Mouse (Mus musculus): ENCODE measurements around the gene Ppib. TPM values are rescaled to one million over a fixed set of nuclear protein-coding genes. Genes with fewer than 3 reads are reported as not detected.

The Ppib gene
- total RNA-seq, 2 experiments from 2014 or later: 195 to 196 TPM

DNA sequence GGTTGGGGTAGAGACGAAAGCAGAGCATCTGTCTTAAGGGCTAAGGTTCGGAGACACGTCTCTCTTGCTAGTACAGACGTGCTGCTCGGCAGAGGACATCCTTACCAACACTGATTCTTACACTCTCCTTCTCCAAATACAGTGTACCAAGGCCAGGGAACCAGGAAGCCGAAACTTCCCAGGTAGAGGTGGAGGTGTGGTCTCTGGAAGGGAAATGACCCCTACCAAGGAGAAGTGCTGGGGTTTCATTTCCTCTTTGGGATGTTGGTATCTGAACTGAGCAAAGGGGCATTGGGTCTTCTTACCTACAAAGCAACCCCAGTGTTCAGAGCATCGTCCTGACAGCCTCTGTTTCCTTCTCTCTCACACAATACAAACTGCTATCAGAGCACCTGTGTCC lies 12.7 kb downstream of the Ppib start:
- no peak for DNase-seq (ENCODE audit: low spot score in 2 of 2)

DNA sequence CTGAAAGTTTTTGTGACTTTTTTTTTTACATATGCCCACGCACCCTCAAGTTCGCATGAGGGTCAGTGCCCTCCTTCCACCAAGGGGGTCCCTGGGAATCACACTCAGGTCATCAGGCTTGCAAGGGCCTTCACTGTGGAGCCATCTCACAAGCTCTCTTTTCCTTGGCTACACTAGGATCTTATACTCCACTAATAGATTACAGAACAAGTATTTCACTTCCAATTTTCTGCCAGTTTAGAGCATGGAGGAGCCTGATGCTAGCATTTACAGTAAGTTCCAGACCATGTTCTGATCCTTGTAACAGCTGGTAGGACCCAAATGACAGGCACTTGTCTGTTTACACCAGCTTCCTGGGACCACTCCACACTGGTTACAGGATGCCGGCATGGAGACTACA lies 18.1 kb downstream of the Ppib start:
- DNase-seq (ENCODE audit: low spot score in 2 of 2): no peak

DNA sequence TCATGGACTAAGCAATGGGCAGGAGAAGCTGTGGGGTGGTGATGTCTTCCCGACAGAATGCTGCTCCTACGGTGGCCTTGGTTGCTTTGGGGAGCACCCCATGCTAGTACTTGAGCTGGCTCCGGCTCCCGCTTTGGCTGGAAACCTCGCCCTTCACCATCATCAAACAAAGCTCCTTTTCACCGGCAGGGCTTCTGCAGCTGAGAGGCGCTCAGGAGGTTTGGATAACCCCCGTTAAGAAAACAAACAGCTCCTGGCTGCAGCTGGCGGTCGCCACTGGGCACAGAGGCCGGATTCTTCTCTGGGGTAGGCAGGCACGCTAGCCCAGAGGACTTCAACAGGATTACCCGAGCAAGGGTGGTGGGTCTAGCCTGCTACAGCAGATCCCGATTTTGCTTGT lies 18.5 kb downstream of the Ppib start:
- no peak for DNase-seq (ENCODE audit: low spot score in 2 of 2)

DNA sequence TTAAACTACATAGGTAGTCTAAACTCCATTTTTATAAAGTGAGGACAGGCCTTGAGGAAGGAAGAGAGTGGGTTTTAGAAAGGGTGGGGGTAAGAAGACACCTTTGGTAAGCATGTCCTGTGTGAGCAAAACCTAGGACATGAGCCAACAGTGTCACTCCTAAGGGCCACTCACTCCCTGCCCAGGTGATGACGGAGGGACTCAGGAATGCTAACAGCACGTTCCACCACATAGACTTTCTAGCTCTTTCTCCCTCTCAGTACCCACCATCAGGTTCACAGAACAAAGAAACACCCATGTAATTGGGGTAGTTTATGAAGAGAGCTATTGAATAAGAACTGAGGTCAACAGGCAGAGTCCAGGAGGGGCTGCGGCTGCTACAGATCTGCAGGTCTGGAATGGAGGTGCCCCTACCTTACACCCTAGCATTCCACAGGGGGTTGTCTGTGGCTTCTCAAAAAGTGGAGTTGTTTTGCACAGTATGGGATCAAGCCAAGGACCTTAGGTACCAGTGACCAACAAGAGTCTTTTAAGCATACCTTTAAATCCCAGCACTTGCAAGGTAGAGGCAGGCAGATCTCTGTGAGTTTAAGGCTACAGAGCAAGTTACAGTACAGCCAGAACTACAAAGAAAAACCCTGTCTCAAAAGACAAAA lies 20.9 kb downstream of the Ppib start:
- DNase-seq (ENCODE audit: low spot score in 2 of 2): no peak

DNA sequence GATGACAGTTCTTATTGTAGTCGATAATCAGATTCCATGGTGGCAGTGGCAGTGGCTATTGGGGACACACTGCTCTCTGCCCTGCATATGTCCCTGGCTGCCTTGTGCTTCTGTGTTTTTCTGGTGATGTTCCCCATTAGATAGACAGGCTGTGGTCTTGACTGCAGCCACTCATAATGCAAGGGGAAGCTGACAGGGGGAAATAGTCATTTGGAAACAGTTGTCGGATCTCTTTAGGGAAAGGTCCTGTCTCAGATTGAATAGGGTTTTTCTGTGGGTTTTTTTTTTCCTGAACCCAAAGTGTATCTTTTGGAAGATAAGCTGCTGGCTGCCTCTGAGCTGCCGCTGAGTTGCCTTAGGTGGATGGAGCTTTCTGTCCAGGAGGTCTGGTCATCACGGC lies 22.0 kb downstream of the Ppib start:
- no peak for DNase-seq (ENCODE audit: low spot score in 2 of 2)

DNA sequence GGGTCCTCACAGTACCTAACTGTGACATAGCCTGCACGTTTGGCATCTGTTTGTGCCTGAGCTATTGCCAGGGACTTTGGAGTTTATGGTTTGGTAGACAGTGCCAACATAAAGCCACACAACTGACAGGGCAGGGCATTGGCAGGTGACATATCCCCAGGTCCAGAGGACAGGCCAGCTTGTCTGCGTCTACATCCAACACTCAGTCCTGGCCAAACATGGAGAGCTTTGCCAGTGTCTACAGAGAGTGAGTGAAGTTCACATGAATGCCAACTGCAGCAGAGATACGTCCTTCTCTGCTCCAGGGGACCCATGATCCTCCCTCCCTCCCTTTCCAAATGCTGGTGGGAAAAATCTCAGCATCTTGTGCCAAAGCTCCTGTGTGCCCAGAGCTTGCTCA lies 24.1 kb downstream of the Ppib start:
- no peak for DNase-seq (ENCODE audit: low spot score in 2 of 2)

DNA sequence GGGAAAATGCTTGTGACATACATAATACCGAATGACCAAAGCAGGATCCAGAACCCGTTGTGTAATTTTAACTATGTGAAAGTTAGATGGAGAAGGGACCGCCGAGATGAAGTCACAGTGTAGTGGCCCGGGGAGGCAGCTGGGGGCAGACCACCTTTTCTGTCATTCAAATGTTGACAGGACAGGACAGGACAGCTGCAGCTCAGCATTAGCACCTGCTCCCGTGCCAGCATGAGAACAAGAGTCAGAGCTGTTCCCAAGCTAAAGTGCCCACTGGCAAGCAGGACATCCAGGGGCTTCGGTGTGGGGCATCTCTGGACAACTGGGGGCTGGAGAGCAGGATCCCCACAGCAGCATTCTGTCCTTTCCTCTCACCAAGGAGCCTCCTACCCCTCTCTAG lies 27.0 kb downstream of the Ppib start:
- no peak for DNase-seq (ENCODE audit: low spot score in 2 of 2)

DNA sequence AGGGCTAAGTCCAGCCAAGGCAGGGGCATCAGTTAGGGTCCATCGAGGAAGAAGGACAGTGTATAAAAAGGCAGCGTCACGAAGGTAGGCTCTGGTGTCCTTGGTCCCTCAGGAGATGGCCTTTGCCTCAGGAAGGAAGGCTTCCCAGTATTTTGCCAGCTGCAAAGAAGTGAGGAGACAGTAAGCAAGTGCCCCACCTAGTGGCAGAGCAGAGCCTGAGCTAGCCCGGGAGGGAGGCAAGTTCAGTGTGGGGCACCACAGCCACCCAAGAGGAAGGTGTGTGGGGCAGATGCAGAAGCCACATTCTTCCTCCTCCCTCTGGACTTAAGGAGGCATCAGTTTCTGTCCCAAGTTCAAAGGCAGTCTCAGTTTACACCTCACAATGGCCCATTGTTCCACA lies 28.4 kb downstream of the Ppib start:
- peak in 1 of 2 experiments; percentile 57 for DNase-seq (ENCODE audit: low spot score in 2 of 2)

DNA sequence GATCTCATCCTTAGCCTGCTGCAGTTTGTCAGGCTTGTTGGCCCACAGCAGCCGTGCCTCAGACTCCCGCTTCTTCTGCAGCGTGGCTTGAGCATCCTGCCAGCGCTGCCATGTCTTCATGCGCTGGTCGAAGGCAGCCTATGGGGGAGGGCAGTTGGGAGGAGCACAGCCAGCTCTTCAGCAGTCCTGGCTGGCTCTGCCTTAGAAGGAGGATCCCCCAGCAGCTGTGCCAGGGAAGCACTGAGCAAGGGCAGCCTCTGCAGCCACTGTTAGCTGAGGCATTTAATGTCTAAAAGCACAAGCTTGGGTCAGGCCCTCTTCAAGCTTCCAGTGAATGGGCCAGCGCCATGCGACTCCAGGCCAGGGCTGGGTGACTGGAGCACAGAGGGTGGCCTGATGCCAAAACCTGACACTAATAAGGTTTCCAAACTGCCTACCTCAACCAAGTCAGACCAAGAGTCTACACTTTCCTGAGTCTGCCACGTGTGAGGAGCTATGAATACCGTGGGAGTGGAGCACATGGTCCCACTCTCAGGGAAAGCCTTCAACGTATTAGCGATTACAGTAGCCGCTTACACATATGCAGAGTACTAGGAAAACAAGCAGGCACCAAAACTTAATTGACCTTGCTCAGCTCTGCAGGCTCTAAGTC lies 30.7 kb downstream of the Ppib start:
- DNase-seq (ENCODE audit: low spot score in 2 of 2): no peak

DNA sequence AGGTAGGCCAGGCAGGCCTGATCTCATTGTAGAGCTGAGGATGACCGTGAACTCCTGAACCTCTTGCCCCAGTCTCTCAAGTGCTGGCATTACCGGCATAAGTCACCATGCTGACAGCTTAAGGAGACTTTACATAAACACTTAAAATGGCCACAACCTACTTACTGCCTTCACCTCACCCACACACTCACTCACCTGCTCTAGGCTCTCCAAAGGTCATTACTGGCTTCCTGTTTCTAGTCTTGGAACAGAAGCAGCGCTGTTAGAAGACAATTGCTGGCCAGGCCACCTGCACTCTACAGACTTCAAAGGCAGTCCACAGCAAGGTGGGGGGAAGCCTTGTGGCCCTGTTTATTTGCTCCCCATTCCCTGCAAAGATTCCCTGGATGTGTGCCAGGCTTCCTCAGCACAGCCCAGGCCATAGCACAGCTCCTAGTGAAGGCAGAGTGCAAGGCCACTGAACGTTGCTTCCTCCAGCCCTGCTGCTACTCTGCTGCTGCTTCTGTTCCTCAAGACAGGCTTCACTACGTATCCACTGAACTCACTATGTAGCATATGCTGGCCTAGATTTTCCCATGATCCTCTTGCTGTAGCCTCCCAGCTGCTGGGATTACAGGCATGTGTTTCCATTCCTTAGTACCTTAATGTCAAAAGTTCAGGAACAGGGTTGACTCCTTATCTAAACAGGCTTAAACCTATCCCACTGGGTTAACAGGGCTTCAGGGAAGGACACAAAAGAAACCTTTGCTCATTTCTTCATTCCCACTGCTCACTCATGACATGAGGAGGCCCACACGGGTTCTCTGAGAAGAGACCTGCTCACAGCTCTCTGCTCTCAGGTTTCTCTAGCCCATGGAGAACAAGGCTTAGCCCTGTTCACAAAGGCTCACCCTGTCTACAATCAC lies 31.6 kb downstream of the Ppib start:
- DNase-seq (ENCODE audit: low spot score in 2 of 2): no peak

DNA sequence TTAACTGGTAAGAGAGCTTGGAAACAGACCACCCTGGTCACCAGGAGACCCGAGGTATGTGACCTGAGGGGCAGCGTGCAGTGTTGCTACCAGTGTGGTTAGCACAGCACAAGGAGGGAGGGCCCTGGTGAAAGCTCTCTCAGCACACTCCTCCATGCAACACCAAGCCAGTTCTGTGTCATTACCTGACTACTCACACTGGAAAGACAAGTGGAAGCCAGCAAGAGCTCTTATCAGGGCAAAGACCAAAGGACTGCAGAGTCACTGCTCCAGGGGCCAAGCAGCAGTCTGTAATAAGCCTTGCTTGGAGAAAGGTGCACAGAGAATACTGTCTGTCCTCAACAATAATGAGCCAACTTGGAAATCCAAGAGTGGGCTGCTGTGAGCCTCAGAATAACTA lies 32.6 kb downstream of the Ppib start:
- no peak for DNase-seq (ENCODE audit: low spot score in 2 of 2)

DNA sequence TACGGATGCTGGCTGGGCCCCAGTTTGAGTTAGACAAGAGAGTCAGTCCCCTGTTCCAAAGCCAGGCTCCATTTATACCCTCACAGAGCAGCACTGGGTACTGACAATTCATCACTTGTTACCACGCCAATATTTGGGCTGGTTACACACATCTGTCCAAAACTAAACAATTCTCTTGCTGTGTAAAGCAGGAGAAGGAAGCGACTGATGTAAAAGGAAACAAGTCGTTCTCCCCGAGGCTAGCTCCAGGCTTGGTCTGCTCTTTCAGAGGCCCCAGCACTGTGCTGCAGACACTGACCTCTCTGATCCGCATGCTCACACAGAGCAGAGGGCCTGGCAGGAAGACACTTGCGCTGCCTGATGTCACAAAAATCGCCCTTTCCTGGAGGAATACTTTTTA lies 41.6 kb downstream of the Ppib start:
- DNase-seq (ENCODE audit: low spot score in 2 of 2): peak in 1 of 2 experiments; percentile 59

DNA sequence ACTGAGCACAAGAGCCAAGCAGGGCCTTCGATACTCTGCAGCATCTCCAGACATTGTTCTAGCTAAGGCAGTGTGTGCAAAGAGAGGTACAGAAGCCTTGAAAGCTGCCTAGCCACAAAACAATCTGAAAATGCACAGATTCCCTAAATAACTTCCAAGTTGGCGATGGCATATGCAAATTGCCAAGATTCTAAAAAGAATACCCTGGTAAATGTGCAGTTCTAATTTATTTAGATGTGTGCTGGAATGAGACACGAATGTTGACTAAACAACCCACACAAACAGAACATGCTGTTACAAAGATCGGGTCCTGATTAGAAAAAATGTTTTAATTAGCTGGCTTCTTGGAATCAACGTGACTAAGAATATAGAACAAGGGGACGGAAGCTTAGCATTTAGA lies 42.6 kb downstream of the Ppib start:
- peak in 1 of 2 experiments; percentile 36 for DNase-seq (ENCODE audit: low spot score in 2 of 2)

DNA sequence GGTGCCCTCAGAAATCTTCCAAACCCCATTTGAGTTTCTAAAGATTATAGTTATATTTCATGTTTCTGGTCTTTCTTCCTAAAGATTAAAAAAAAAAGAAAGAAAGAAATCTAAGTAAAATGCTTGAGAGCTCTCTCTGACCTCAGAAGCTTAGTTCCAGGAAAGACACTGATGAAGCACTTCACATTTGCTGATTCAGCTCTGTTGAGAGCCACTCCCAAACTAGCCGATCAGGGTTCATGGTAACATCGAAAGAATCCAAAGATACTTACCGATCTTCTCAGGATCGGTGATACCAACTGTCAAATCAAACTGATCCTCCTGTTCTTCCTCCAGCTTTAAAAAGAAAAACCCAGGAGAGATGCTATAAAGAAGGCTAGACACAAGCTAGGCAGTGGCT lies 44.6 kb downstream of the Ppib start:
- no peak for DNase-seq (ENCODE audit: low spot score in 2 of 2)

DNA sequence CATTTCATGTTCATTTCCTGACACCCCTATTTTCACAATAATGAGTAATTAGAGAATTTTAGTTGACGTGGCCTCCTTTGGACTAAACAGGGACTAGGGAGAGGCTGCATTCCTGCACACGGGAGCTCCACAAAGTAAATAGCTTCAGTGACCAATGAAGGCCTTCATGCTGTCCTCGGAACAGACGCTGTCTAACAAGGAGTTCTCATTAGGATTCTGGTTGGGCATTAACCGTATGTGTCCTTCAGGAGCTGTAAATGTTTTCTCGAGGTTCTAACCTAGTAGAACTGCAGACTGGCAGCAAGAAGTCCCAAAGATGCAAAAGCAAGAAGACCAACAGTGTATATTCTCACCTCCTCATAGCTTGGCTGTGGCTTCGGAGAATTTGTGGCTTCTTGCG lies 45.1 kb downstream of the Ppib start:
- no peak for DNase-seq (ENCODE audit: low spot score in 2 of 2)

DNA sequence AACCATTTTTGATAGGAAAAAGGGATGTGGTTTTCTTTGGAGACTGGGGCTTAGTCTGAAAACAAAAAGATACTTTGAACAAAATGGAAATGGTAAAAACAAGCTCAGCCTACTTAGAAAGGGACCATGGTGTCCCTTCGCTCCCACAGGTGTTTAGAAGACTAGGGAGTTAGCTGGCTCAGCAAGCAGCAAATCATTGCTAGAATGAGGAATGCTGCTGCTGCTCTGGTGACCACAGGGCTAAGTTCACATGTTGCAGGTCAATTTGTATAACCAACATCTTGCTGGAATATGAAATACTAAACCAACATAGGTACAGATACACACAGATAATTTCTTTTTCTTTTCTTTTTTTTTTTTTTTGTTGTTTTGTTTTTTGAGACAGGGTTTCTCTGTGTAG lies 49.6 kb downstream of the Ppib start:
- no peak for DNase-seq (ENCODE audit: low spot score in 2 of 2)

DNA sequence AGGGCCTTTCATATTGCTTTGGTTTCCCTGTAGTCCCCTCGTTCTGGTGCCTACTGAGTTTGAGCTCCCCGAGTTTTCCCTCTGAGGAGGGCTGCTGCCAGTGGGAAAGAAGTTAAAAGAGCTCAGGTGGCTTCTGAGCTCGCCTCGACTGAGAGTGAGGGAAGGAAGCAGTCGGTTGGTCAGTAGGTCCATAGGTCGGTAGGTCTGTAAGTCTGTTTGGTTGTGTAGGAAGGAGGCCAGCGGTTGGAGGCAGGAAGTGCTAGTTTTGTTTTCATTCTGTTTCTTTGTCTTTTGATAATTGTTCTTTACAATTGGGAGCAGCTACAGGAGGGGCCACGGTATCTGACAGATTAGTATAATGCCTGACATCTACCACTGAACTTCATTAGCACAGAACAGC lies 50.1 kb downstream of the Ppib start:
- DNase-seq (ENCODE audit: low spot score in 2 of 2): no peak

DNA sequence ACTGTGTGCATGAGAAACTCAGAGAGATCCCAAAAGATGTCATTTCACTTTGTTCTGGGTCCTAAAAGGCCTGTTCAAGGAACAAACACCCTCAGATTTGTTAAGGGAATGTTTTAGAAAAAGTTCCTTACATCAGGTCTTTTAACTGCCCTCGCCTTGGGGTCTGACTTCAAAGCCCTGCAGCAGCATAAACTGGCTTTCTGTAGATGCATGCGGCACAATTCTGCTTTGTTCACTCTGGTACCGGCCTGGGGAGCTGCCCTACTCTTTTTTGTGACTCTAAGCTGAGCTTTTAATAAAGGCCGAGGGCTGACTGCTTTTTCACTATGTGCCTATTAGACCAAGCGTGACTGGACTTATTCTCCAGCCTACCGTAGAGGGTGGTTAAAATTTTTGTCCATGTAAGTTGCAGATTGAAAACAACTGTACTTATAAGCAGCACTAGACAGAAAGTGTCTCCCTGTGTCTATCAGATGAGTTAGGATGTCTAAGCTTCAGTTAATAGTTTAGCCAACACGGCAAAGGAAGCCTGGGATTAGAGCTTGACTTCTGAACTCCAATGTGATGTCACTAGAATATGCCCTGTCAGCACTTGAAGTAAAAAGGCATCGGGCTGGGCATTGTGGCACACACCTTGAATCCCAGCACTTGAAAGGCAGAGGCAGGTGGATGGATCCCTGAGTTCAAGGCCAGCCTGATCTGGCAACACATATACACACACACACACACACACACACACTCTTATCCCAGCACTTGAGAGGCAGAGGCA lies 50.8 kb downstream of the Ppib start:
- no peak for DNase-seq (ENCODE audit: low spot score in 2 of 2)

DNA sequence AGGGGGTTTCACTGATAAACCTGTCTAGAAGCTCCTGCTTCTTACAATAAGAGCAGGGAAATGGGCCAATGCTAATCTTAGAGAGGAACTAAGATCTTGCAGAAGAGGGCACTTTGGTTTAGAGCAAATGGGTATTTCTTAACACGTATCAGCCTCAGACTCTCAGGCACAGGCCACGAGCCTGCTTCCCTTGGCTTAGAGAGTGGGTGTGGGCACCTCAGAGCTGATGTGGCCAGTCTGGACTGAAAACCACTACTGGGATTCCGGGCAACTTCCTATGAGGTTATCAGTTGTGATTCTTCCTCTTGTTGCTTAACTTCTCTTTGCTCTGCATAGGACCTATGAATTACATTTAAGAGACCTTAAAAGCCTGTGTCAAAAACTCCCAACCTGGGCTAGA lies 54.3 kb downstream of the Ppib start:
- DNase-seq (ENCODE audit: low spot score in 2 of 2): no peak

All from layer of hippocampus, adult 18-20 months (tissue).